Mouse (Mus musculus) liver, postnatal 0 days (tissue): Measurements from ENCODE around the gene Fbrs. TPM values are rescaled to one million over a fixed set of nuclear protein-coding genes. Genes with fewer than 3 reads are reported as not detected.
A peak's percentile ranks its signal among the peaks of the same experiment; 100 is the strongest.

Source experiments
- ATAC-seq: fragments of 200-750 bp; cut with Nextera tagmentation; 2 replicates; pipeline ENCODE4 v1.8.0; 2017; ENCODE audit warnings: mild to moderate bottlenecking, moderate library complexity
- DNase-seq: peaks from one replicate; pipeline ENCODE4 v3.0.0-alpha.2; 2016
- H3K27ac ChIP-seq: fragments of 300-500 bp; sonication (generic); 2 replicates; pipeline ENCODE4 v1.5.1; 2014; ENCODE audit warnings: antibody characterized with exemption, moderate library complexity, mild to moderate bottlenecking, low read depth
- H3K27me3 ChIP-seq: fragments of 300-500 bp; sonication (generic); 2 replicates; pipeline ENCODE4 v1.6.1; 2014; ENCODE audit warnings: low read length, control low read depth, mixed read lengths; ENCODE audit not compliant: insufficient read depth
- H3K36me3 ChIP-seq: fragments of 300-500 bp; sonication (generic); replicated peaks from 2 replicates; pipeline ENCODE4 v1.6.1; 2014; ENCODE audit warnings: mild to moderate bottlenecking, control low read depth, low read length, moderate library complexity, mixed read lengths; ENCODE audit not compliant: insufficient read depth
- H3K4me1 ChIP-seq: fragments of 300-500 bp; sonication (generic); 2 replicates; pipeline ENCODE4 v1.6.1; 2014; ENCODE audit warnings: antibody characterized with exemption, mild to moderate bottlenecking, control low read depth; ENCODE audit not compliant: insufficient read depth
- H3K4me2 ChIP-seq: fragments of 300-500 bp; sonication (generic); 2 replicates; pipeline ENCODE4 v1.6.1; 2014; ENCODE audit warnings: low read depth, mild to moderate bottlenecking, low read length, moderate library complexity, mixed read lengths
- H3K4me3 ChIP-seq: fragments of 300-500 bp; sonication (generic); 2 replicates; pipeline ENCODE4 v1.5.1; 2014; ENCODE audit warnings: low read depth, low read length
- H3K9ac ChIP-seq: fragments of 300-500 bp; sonication (generic); replicated peaks from 2 replicates; pipeline ENCODE4 v1.6.1; 2014; ENCODE audit warnings: mild to moderate bottlenecking, moderate library complexity
- H3K9me3 ChIP-seq: fragments of 300-500 bp; sonication (generic); 2 replicates; pipeline ENCODE4 v1.6.1; 2016; ENCODE audit warnings: mild to moderate bottlenecking, control low read depth, low read length, mixed read lengths
- CTCF ChIP-seq: sonication (generic); IDR thresholded peaks from 2 replicates; pipeline ENCODE4 v1.5.1; 2016; ENCODE audit warnings: antibody characterized with exemption, low read depth
- EP300 ChIP-seq: IDR thresholded peaks from 2 replicates; pipeline ENCODE4 v1.6.1; 2016; ENCODE audit warnings: antibody characterized with exemption, low read depth, mild to moderate bottlenecking
- WGBS: fragments of 180-500 bp; shearing (Covaris S2); extraction: QIAGEN DNeasy Blood & Tissue Kit; methylation state at CpG from one replicate; pipeline ENCODE4 v1.1.7; 2014; ENCODE audit not compliant: insufficient replicate concordance; 5-methylcytosine and 5-hydroxymethylcytosine counted together
- polyA plus RNA-seq: library from polyadenylated mRNA; unstranded; fragments of >200 nt; fragmentation: Nextera tagmentation; extraction: Ambion mirVana; gene quantifications from 2 replicates; pipeline ENCODE4 v1.2.1, GENCODE M21; 2015

Gene Fbrs
- polyA plus RNA-seq, result 4.7 TPM in 2 replicates

DNA sequence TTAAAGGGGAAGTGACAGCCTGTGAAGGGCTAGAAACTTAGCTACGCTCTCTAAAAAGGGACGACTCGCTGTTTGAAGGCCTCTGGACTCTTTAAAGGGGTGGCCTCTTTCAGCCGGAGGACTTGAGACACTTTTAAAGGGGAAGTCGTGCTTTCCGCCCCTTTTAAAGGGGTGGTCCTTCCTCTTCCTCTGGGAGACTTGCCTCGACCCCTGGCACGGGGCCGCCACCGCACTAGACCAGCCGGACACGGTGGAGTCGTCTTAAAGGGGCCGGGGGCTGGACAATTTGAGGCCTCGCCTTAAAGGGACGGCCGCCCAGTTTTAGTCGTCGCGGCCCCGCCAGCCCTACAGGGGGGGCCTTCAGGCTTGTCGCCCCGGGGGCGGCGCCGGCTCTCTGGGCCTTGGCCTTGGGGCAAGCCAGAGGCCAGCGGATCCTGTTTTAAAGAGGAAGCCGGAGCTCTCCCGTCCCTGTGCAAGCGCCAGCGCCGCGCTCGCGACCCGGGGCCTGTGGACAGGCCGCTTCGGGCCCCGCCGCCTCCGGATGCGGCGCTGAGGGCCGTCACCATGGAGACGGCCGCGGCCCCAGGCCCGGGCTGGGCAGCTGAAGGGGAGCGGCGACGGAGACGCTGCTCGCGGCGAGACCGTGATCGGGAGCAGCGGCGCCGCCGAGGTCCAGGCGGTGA lies at the start of gene Fbrs:
TSS of gene Fbrs (plus strand) at position 565 of the 683 bp plus-strand sequence.
- peak; percentile 90 for DNase-seq
- TF ChIP-seq EP300, result peak; percentile 1; the same call in 1 of the 2 replicates
- peak; percentile 25 for TF ChIP-seq CTCF
- H3K4me1 ChIP-seq, result peaks cover 26% of the 10 kb centered on the region
- H3K9me3 ChIP-seq, result no peaks in the 10 kb centered on the region
- peak; percentile 58 for ATAC-seq
- peaks cover 54% of the 10 kb centered on the region for H3K36me3 ChIP-seq
- no peaks in the 10 kb centered on the region for H3K27me3 ChIP-seq
- H3K4me3 ChIP-seq, result peak within 1 kb of the TSS; percentile 97
- peak within 1 kb of the TSS; percentile 96 for H3K9ac ChIP-seq
- H3K27ac ChIP-seq, result peak within 1 kb of the TSS; percentile 95
- under 1% methylated on average over 55 of the region's 62 CpGs for WGBS
- H3K4me2 ChIP-seq, result peak within 1 kb of the TSS; percentile 78

DNA sequence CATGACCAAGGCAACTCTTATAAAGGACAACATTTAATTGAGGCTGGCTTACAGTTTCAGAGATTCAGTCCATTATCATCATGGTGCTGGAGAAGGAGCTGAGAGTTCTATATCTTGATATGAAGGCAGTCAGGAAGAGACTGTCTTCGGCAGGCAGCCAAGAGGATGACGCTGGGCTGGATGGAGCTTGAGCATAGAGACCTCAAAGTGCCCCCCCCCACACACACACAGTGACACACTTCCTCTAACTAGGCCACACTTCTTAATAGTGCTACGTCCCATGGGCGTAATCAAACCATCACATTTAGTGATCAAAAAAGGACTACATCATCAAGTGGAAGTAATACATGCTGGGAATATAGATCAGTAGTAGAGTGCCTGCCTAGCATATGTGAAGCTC lies 43.8 kb upstream of the Fbrs start:
- H3K9me3 ChIP-seq, result peaks cover 10% of the 10 kb centered on the region
- H3K27ac ChIP-seq, result no peak overlapping the region
- WGBS, result 70% methylated on average over 4 of the region's 4 CpGs
- H3K36me3 ChIP-seq, result no peaks in the 10 kb centered on the region
- TF ChIP-seq EP300, result no peak
- TF ChIP-seq CTCF, result no peak
- ATAC-seq, result no peak
- H3K27me3 ChIP-seq, result no peaks in the 10 kb centered on the region
- H3K9ac ChIP-seq, result no peak overlapping the region
- no peak overlapping the region for H3K4me2 ChIP-seq
- H3K4me3 ChIP-seq, result no peak overlapping the region
- DNase-seq, result no peak
- H3K4me1 ChIP-seq, result no peaks in the 10 kb centered on the region

DNA sequence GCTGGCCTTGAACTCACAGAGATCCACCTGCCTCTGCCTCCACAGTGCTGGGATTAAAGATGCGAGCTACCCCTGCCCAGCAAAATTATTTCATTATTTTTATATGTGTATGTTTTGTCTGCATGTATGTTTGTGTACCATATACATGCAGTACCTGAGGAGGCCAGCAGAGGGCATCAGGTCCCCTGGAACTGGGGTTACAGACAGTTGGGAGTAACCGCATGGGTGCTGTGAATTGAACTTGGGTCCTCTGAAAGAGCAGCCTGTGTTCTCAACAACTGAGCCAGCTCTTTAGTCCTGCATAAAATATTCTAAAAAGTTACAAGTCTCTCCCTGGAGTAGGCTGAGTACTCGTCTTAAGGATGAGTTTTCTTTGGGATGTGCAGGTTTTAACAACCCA lies 41.3 kb upstream of the Fbrs start:
- Histone ChIP-seq H3K4me2 (no peak overlapping the region), H3K9ac (no peak overlapping the region), H3K4me3 (no peak overlapping the region), H3K9me3 (peaks cover 10% of the 10 kb centered on the region), H3K36me3 (no peaks in the 10 kb centered on the region), H3K4me1 (no peaks in the 10 kb centered on the region), H3K27me3 (no peaks in the 10 kb centered on the region), H3K27ac (no peak overlapping the region)
- 91% methylated on average over 3 of the region's 3 CpGs for WGBS
- DNase-seq (peak; percentile 52), ATAC-seq (no peak)
- TF ChIP-seq CTCF (peak; percentile 70), EP300 (no peak)

DNA sequence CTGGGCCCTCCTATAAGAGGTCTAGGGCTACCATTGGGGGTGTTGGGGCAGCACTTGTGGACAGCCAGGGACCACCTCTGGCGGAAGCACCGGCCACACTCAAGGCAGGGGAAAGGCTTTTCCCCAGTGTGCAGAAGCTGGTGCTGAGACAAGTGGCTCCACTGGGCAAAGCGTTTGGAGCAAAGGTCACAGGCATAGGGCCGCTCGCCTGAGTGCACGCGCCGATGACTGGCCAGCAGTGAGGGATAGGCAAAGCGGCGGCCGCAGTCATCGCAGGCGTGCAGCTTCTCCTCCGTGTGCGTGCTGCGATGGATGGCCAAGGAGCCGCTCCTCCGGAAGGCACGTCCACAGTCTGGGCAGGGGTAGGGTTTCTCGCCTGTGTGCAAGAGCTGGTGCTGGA lies 35.0 kb upstream of the Fbrs start:
- Histone ChIP-seq H3K9me3 (no peaks in the 10 kb centered on the region), H3K27me3 (no peaks in the 10 kb centered on the region), H3K4me3 (no peak overlapping the region), H3K4me2 (no peak overlapping the region), H3K27ac (no peak overlapping the region), H3K36me3 (peaks cover 21% of the 10 kb centered on the region; the same call in 1 of the 2 replicates), H3K9ac (no peak overlapping the region), H3K4me1 (peaks cover 9% of the 10 kb centered on the region; the same call in 1 of the 2 replicates)
- 89% methylated on average over 20 of the region's 20 CpGs for WGBS
- no peak for DNase-seq
- TF ChIP-seq CTCF (no peak), EP300 (no peak)
- ATAC-seq, result no peak

DNA sequence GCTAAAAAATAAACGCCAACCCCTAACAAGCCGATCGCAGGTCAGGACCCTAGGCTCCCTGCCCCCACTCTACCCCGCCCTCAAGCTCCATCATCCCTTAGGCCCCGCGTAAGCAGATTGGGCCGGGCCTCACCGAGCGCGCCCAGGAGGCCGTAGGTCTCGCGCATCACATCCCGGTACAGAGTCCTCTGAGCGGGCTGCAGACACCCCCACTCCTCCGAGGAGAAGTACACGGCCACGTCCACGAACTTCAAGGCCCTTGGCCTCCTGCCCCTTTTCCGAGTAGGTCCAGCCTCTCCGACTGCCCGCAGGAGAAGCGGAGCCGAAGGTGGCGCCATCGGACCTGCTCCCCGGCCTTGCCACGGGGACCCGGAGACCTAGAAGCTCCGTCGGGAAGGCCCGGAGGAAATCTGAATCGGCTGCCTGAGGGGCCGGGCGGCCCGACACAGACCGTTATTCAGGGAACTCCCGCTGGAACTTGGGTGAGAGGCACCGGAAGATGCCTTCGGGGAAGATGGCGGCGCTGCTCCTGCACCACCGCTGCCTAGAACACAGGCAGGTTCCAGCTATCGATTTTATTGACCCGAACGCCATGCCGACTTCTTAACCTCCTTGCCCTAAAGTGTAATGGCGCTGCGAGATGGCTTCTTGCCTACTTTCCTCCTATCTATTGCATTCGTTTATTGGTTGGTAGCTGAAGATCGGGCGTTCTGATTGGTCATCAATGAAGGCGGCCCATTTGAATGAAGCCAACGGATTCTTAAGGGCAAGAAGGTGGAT lies 30.3 kb upstream of the Fbrs start, which contains the start of gene Zfp689:
TSS of gene Zfp689 (minus strand) at position 638 of the 780 bp plus-strand sequence.
- Histone ChIP-seq H3K9me3 (no peaks in the 10 kb centered on the region), H3K36me3 (peaks cover 20% of the 10 kb centered on the region), H3K4me1 (peaks cover 19% of the 10 kb centered on the region), H3K4me2 (peak within 1 kb of the TSS; percentile 91), H3K4me3 (peak within 1 kb of the TSS; percentile 98), H3K27me3 (no peaks in the 10 kb centered on the region), H3K27ac (peak within 1 kb of the TSS; percentile 96), H3K9ac (peak within 1 kb of the TSS; percentile 96)
- ATAC-seq, result peak; percentile 92
- WGBS, result under 1% methylated on average over 54 of the region's 54 CpGs
- 0 out of 2 replicates have a peak, but pooled peaks have one; percentile 14 for TF ChIP-seq CTCF
- TF ChIP-seq EP300, result peak; percentile 95
- peak; percentile 92 for DNase-seq

DNA sequence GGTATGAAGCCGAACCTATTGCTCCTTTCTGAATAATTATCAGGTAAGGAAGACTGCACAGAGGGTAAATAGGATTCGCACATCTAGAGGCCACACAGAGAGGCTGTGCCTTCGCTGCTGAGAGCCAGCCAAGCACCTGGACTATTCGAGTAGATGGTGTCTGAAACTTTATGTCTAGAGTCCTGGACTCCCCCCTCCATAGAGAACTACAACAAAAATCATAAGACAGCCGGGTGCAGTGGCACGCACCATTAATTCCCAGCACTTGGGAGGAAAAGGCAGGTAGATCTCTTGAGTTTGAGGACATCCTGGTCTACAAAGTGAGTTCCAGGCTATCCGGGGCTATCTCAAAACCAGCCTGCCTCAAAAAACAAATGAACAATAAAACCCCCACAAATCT lies 29.0 kb upstream of the Fbrs start:
- 79% methylated on average over 7 of the region's 7 CpGs for WGBS
- no peak for ATAC-seq
- TF ChIP-seq EP300, result no peak
- TF ChIP-seq CTCF, result no peak
- Histone ChIP-seq H3K9me3 (no peaks in the 10 kb centered on the region), H3K4me2 (peak overlapping the region; percentile 91), H3K27me3 (no peaks in the 10 kb centered on the region), H3K4me3 (peak overlapping the region; percentile 98), H3K36me3 (peaks cover 7% of the 10 kb centered on the region), H3K27ac (no peak overlapping the region), H3K4me1 (peaks cover 19% of the 10 kb centered on the region), H3K9ac (peak overlapping the region; percentile 96; the same call in 1 of the 2 replicates)
- DNase-seq, result no peak
